Mouse (Mus musculus): ENCODE measurements at regions not wholly inside any gene's neighbourhood (a gene's known extent, or its start where the extent isn't known, plus 50 kb on each side); places are given as distances from the start of the nearest gene placed in this dataset.
"Not testable (repeated sequence)": the region's sequence is repeated elsewhere in the genome, so short reads cannot be mapped to it uniquely, and the experiment has no call there.

- no peak for DNase-seq
Measured at GRCm38 (mm10) chr9:51664353-51664752, 100.8 kb upstream of the Arhgap20 start.

DNA sequence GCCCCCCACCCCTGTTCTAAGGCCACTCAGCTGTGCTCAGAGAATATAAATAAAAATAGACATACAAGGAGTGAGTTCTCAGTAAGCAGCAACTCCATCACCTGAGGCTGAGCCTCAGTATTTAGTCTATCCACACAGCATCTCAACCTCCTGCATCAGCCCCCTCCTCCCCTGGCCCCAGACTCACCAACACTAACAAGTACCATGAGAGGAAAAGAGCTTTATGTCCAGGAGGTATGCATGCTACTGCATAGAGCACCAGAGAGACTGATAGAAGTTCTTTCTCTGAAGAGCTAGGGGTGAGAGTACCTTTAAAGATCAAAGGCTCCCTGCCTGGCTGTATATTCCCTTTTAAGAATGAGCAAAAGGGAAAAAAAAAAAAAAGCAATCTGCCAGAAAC lies 100.3 kb upstream of the Arhgap20 start:
- no peak for DNase-seq

DNA sequence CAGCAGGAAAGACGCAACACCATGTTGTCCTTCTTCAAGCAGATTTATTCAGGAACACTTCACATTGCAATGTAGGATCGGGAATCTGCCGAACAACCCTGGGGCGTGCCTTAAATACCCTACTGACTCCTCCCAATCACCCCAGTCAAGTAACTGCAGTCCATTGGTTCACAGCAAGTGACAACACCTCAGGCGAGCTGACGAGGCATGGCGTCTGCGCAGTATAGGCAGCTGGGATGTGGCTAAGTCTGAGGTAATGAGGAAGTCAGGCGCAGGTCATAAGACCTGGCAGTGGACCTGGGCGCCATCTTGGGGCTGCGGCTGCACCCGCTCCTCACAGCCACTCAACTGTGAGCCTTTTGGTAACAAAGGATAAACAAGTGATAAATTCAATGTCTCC lies 96.2 kb upstream of the Arhgap20 start:
- DNase-seq = not testable (repeated sequence)

- DNase-seq = no peak
Measured at GRCm38 (mm10) chr9:51670531-51670930, 94.6 kb upstream of the Arhgap20 start.

- DNase-seq = no peak
Measured at GRCm38 (mm10) chr9:51686536-51686935, 78.6 kb upstream of the Arhgap20 start.

- DNase-seq = no peak
Measured at GRCm38 (mm10) chr9:51714326-51714725, 50.8 kb upstream of the Arhgap20 start.

All from lung, postnatal 4 days (tissue).